Mouse (Mus musculus) MEL (cell line): Measurements from ENCODE around the gene Nhsl2. TPM values are rescaled to one million over a fixed set of nuclear protein-coding genes. Genes with fewer than 3 reads are reported as not detected.

Experiments
- DNase-seq: peaks from one replicate; pipeline ENCODE4 v3.0.0; 2011; ENCODE audit warnings: low read depth, low spot score
- H3K27ac ChIP-seq: 2 replicates; pipeline ENCODE4 v1.5.1; 2012; ENCODE audit warnings: low read depth, mild to moderate bottlenecking, control low read depth, low read length, moderate library complexity; ENCODE audit not compliant: control insufficient read depth
- H3K27me3 ChIP-seq, 2 experiments: fragments of 150-350 bp in 1 of 2; sonication (generic) in 1 of 2; 2 replicates each; pipeline ENCODE4 v1.6.1; 2012; ENCODE audit warnings: low read length in 2 of 2, mild to moderate bottlenecking in 2 of 2, improper control_type of control experiment in 1 of 2, moderate library complexity in 1 of 2; ENCODE audit not compliant: insufficient read depth in 2 of 2, control insufficient read depth in 1 of 2
- H3K36me3 ChIP-seq, 2 experiments: 2 replicates each; pipeline ENCODE4 v1.6.1; 2012 to 2014; ENCODE audit warnings: low read length in 2 of 2, improper control_type of control experiment in 1 of 2, inconsistent platforms in 1 of 2, mild to moderate bottlenecking in 1 of 2; ENCODE audit not compliant: insufficient read depth in 2 of 2, control insufficient read depth in 1 of 2
- H3K4me1 ChIP-seq, 2 experiments: fragments of 150-350 bp in 1 of 2; sonication (generic) in 1 of 2; 2 replicates each; pipeline ENCODE4 v1.6.1; 2012; ENCODE audit warnings: low read length in 2 of 2, improper control_type of control experiment in 1 of 2, mild to moderate bottlenecking in 1 of 2; ENCODE audit not compliant: insufficient read depth in 2 of 2, control insufficient read depth in 1 of 2
- H3K4me3 ChIP-seq, 2 experiments: fragments of 150-350 bp in 1 of 2; sonication (generic) in 1 of 2; 2 replicates each; pipeline ENCODE4 v1.5.1; 2012; ENCODE audit warnings: low read depth in 2 of 2, low read length in 2 of 2, mild to moderate bottlenecking in 2 of 2, moderate library complexity in 2 of 2, control low read depth in 1 of 2, improper control_type of control experiment in 1 of 2; ENCODE audit not compliant: control insufficient read depth in 1 of 2, insufficient read depth in 1 of 2
- H3K79me2 ChIP-seq: 2 replicates; pipeline ENCODE4 v1.6.1; 2012; ENCODE audit warnings: mild to moderate bottlenecking, low read length, moderate library complexity; ENCODE audit not compliant: control insufficient read depth, poor library complexity, insufficient read depth
- H3K9ac ChIP-seq: 2 replicates; pipeline ENCODE4 v1.6.1; 2012; ENCODE audit warnings: low read depth, mild to moderate bottlenecking, control low read depth, low read length, moderate library complexity; ENCODE audit not compliant: control insufficient read depth, poor library complexity, severe bottlenecking
- H3K9me3 ChIP-seq: fragments of 150-350 bp; sonication (generic); replicated peaks from 2 replicates; pipeline ENCODE4 v1.6.1; 2012; ENCODE audit warnings: mild to moderate bottlenecking, low read length, improper control_type of control experiment, moderate library complexity; ENCODE audit not compliant: insufficient read depth
- CHD1 ChIP-seq: IDR thresholded peaks from 2 replicates; pipeline ENCODE4 v1.6.1; 2012; ENCODE audit warnings: low read depth, mild to moderate bottlenecking, inconsistent platforms, low read length, improper control_type of control experiment
- CHD2 ChIP-seq: IDR thresholded peaks from 2 replicates; pipeline ENCODE4 v1.6.1; 2011; ENCODE audit warnings: low read length, improper control_type of control experiment
- CTCF ChIP-seq, 3 experiments: IDR thresholded peaks in 2 of 3; conservative IDR thresholded peaks in 1 of 3; 2 replicates each; pipeline ENCODE4 v1.5.1; 2011 to 2012; ENCODE audit warnings: low read length in 3 of 3, low read depth in 2 of 3, mild to moderate bottlenecking in 2 of 3, improper control_type of control experiment in 1 of 3, inconsistent platforms in 1 of 3, mixed read lengths in 1 of 3, moderate library complexity in 1 of 3; ENCODE audit not compliant: control insufficient read depth in 1 of 3, insufficient read depth in 1 of 3, poor library complexity in 1 of 3, severe bottlenecking in 1 of 3
- ELF1 ChIP-seq: IDR thresholded peaks from 2 replicates; pipeline ENCODE4 v1.6.1; 2014; ENCODE audit warnings: low read depth, mild to moderate bottlenecking, inconsistent platforms, low read length, improper control_type of control experiment, moderate library complexity
- EP300 ChIP-seq, 2 experiments: IDR thresholded peaks; 2 replicates each; pipeline ENCODE4 v1.6.1; 2011; ENCODE audit warnings: improper control_type of control experiment in 2 of 2, low read length in 2 of 2, low read depth in 1 of 2, mild to moderate bottlenecking in 1 of 2
- ETS1 ChIP-seq: IDR thresholded peaks from 2 replicates; pipeline ENCODE4 v1.6.1; 2012; ENCODE audit warnings: low read depth, mild to moderate bottlenecking, inconsistent platforms, low read length, improper control_type of control experiment, moderate library complexity
- HCFC1 ChIP-seq: IDR thresholded peaks from 2 replicates; pipeline ENCODE4 v1.6.1; 2012; ENCODE audit warnings: low read depth, mild to moderate bottlenecking, inconsistent platforms, low read length, improper control_type of control experiment, moderate library complexity
- JUND ChIP-seq: IDR thresholded peaks from 2 replicates; pipeline ENCODE4 v1.6.1; 2011; ENCODE audit warnings: low read depth, mild to moderate bottlenecking, improper control_type of control experiment, low read length
- MAFK ChIP-seq: IDR thresholded peaks from 2 replicates; pipeline ENCODE4 v1.6.1; 2011; ENCODE audit warnings: low read depth, mild to moderate bottlenecking, low read length, improper control_type of control experiment, borderline replicate concordance
- MAX ChIP-seq: IDR thresholded peaks from 2 replicates; pipeline ENCODE4 v1.6.1; 2011; ENCODE audit warnings: low read length, improper control_type of control experiment
- MXI1 ChIP-seq: IDR thresholded peaks from 2 replicates; pipeline ENCODE4 v1.6.1; 2011; ENCODE audit warnings: mild to moderate bottlenecking, low read depth, low read length, improper control_type of control experiment
- MYB ChIP-seq: IDR thresholded peaks from 2 replicates; pipeline ENCODE4 v1.6.1; 2011; ENCODE audit warnings: mild to moderate bottlenecking, low read depth, low read length, improper control_type of control experiment
- RCOR1 ChIP-seq: IDR thresholded peaks from 2 replicates; pipeline ENCODE4 v1.6.1; 2012; ENCODE audit warnings: low read depth, mild to moderate bottlenecking, inconsistent platforms, low read length, improper control_type of control experiment
- SMC3 ChIP-seq: IDR thresholded peaks from 2 replicates; pipeline ENCODE4 v1.6.1; 2011; ENCODE audit warnings: low read depth, low read length, improper control_type of control experiment
- TBP ChIP-seq: IDR thresholded peaks from 2 replicates; pipeline ENCODE4 v1.8.0; 2011; ENCODE audit warnings: low read depth, low read length, improper control_type of control experiment
- TCF12 ChIP-seq: IDR thresholded peaks from 2 replicates; pipeline ENCODE4 v1.6.1; 2014; ENCODE audit warnings: low read depth, mild to moderate bottlenecking, inconsistent platforms, low read length, improper control_type of control experiment, moderate library complexity
- UBTF ChIP-seq: IDR thresholded peaks from 2 replicates; pipeline ENCODE4 v1.6.1; 2012; ENCODE audit warnings: low read depth, mild to moderate bottlenecking, inconsistent platforms, low read length, improper control_type of control experiment, moderate library complexity, borderline replicate concordance; ENCODE audit not compliant: insufficient read depth
- USF2 ChIP-seq, 2 experiments: IDR thresholded peaks; 2 replicates each; pipeline ENCODE4 v1.6.1; 2011 to 2012; ENCODE audit warnings: improper control_type of control experiment in 2 of 2, low read length in 2 of 2, borderline replicate concordance in 1 of 2, inconsistent platforms in 1 of 2, low read depth in 1 of 2, mild to moderate bottlenecking in 1 of 2; ENCODE audit not compliant: insufficient read depth in 1 of 2
- ZC3H11A ChIP-seq: IDR thresholded peaks from 2 replicates; pipeline ENCODE4 v1.6.1; 2012; ENCODE audit warnings: low read depth, mild to moderate bottlenecking, inconsistent platforms, low read length, improper control_type of control experiment
- ZKSCAN1 ChIP-seq: IDR thresholded peaks from 2 replicates; pipeline ENCODE4 v1.6.1; 2012; ENCODE audit warnings: low read depth, mild to moderate bottlenecking, inconsistent platforms, low read length, improper control_type of control experiment, moderate library complexity
- ZNF384 ChIP-seq: IDR thresholded peaks from 2 replicates; pipeline ENCODE4 v1.6.1; 2012; ENCODE audit warnings: low read depth, mild to moderate bottlenecking, inconsistent platforms, low read length, improper control_type of control experiment
- polyA plus RNA-seq, 2 experiments: library from polyadenylated mRNA; stranded (reverse) in 1 of 2; unstranded in 1 of 2; fragments of >175 nt in 1 of 2; fragments of >200 nt in 1 of 2; gene quantifications; 2 replicates each; pipeline versions ENCODE4 v1.2.1 to v1.2.4; 2012; ENCODE audit warnings: low replicate concordance in 2 of 2, low read depth in 1 of 2; ENCODE audit not compliant: insufficient read length in 2 of 2, insufficient read depth in 1 of 2, missing spikeins in 1 of 2
- total RNA-seq: library from RNA; depleted of rRNA; stranded (reverse); fragments of 300-350 nt; gene quantifications from 2 replicates; pipeline ENCODE4 v1.2.3, GENCODE M21; 2012

Nhsl2 gene
- total and polyA plus RNA-seq, 3 experiments = 0.01 to 0.23 TPM; not detected in 1

DNA sequence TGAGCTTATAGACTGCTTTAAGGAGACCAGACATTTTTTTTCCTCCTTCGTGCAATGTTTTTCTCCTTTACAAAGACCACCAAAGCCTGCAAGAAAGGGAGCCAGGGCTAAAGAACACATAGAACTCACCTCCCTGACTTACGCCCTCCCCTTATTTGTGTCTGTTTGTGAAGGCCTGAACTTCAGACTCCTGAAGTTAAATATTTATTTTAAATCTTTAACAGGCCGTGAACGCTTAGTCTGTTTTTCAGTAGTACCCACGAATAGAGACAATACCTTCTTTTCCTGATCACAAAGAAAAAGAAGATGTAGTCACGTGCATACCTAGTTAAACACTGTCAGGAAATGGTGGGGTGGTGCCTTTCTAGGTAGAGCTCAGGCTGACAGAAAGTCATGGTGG lies 103.3 kb downstream of the Nhsl2 start:
- Histone ChIP-seq H3K4me3 (no peak overlapping the region), H3K27me3 (peaks cover 0 to under 1% of the 10 kb centered on the region in 2 experiments; a peak in 2 of 4 replicates), H3K9me3 (no peaks in the 10 kb centered on the region), H3K79me2 (no peaks in the 10 kb centered on the region), H3K9ac (no peak overlapping the region), H3K27ac (no peak overlapping the region), H3K4me1 (no peaks in the 10 kb centered on the region), H3K36me3 (no peaks in the 10 kb centered on the region)
- DNase-seq = no peak
- no peak for TF ChIP-seq TCF12
- TF ChIP-seq EP300 (IDR thresholded peaks at IDR 0.05; ENCODE audit: low read depth in 1 of 2, low read length in 2 of 2) = no peak
- TF ChIP-seq MAFK = no peak
- no peak for TF ChIP-seq MXI1
- no peak for TF ChIP-seq ETS1
- no peak for TF ChIP-seq ZC3H11A
- TF ChIP-seq ZKSCAN1 = no peak
- TF ChIP-seq MAX = no peak

DNA sequence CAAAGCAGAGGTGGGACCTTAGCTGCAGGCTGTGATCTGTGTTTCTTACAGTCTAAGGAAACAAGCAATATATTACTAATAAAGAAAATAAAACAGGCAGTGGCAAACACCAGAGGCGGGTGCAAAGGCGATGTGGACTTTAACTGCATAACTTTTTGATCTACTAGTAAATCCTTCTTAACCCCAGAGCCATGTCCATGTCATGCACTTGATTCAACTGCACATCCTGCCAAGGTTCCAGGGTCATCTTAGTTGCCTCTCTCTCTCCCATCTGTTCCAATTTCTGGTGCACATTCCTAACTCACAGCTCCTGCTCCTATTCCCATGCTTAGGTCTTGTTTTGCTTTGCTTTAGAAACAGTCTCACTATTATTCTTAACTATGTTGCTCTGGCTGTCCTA lies 104.1 kb downstream of the Nhsl2 start:
- TF ChIP-seq MYB (no peak), ELF1 (no peak), UBTF (no peak), JUND (no peak), TBP (no peak), SMC3 (no peak), USF2 (IDR thresholded peaks at IDR 0.05; ENCODE audit: borderline replicate concordance in 1 of 2, insufficient read depth in 1 of 2, low read depth in 1 of 2, low read length in 2 of 2) (no peak), ZNF384 (no peak), RCOR1 (no peak), CHD2 (no peak), CTCF (IDR thresholded peaks at IDR 0.05 in 2 of 3, conservative IDR thresholded peaks at IDR 0.05 in 1 of 3; ENCODE audit: control insufficient read depth in 1 of 3, insufficient read depth in 1 of 3, low read depth in 2 of 3, low read length in 3 of 3, poor library complexity in 1 of 3, severe bottlenecking in 1 of 3) (no peak), CHD1 (no peak), HCFC1 (no peak)
- peak; percentile 1 for DNase-seq
- Histone ChIP-seq H3K9ac (no peak overlapping the region), H3K27ac (no peak overlapping the region), H3K9me3 (no peaks in the 10 kb centered on the region), H3K4me3 (no peak overlapping the region), H3K27me3 (peaks cover 0 to 3% of the 10 kb centered on the region in 2 experiments; a peak in 2 of 4 replicates), H3K4me1 (no peaks in the 10 kb centered on the region), H3K79me2 (no peaks in the 10 kb centered on the region), H3K36me3 (no peaks in the 10 kb centered on the region)
